Comparison of ENCODE assay signal across 29 mouse cellular contexts in the genomic region with DNA sequence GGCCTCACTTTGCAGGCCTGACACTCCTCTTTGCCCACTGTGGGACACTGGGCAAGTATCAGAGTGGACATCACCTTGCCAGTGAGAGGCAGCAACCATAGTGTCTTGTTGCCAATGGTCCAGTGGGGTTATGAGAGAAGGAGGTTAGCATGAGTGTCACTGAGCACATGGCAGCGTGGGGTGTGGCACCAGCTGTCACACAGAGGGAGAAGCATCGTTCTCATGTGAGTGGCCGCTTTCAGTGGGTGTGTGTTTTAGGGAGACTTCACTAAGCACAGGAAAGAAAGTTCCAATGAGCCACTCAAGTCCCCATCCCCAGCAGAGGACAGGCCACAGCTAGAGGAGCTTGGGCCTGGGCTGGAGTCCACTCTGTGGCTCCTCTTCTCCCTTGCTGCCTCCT.
"Had no signal": no experiment of that assay in that cellular context is flagged by ENCODE, and none has a peak within 500 bp of the region (broad histone marks: within the 10 kb centered on the region; RNA-seq: fewer than 3 reads in every experiment).

No protein-coding gene starts in this region.

- H3K36me3 ChIP-seq: limb, embryonic 10.5 days; limb, embryonic 12.5 days; limb, embryonic 13.5 days; limb, embryonic 15.5 days; liver, embryonic 12.5 days; liver, embryonic 13.5 days; liver, embryonic 15.5 days; lung, embryonic 15.5 days; midbrain, embryonic 10.5 days; midbrain, embryonic 12.5 days; midbrain, embryonic 13.5 days; midbrain, embryonic 15.5 days; neural tube, embryonic 12.5 days had no signal

- ATAC-seq: liver, embryonic 12.5 days; liver, postnatal 0 days; lung, postnatal 0 days; midbrain, embryonic 13.5 days; midbrain, embryonic 15.5 days; midbrain, embryonic 16.5 days had no signal

- DNase-seq: left cerebral cortex, postnatal 4 days; liver; liver, embryonic 13.5 days; liver, postnatal 0 days; lung, adult 18-20 months; lung, adult 2 months; lung, embryonic 14.5 days; lung, postnatal 10 days; lung, postnatal 14 days; lung, postnatal 36 days; lung, postnatal 4 days; midbrain, embryonic 14.5 days had no signal

- H3K4me1 ChIP-seq: liver, embryonic 13.5 days; midbrain, embryonic 10.5 days; midbrain, embryonic 12.5 days; midbrain, embryonic 13.5 days; midbrain, embryonic 15.5 days; neural tube, embryonic 12.5 days had no signal

- H3K4me2 ChIP-seq: limb, embryonic 12.5 days; limb, embryonic 13.5 days; limb, embryonic 15.5 days; liver, embryonic 11.5 days; liver, embryonic 12.5 days; liver, embryonic 13.5 days; liver, embryonic 15.5 days; lung, embryonic 14.5 days; lung, embryonic 15.5 days; midbrain, embryonic 11.5 days; midbrain, embryonic 12.5 days; midbrain, embryonic 13.5 days; midbrain, embryonic 15.5 days; neural tube, embryonic 12.5 days had no signal

- H3K4me3 ChIP-seq: left cerebral cortex, adult 2 months; limb, embryonic 10.5 days; limb, embryonic 12.5 days; limb, embryonic 13.5 days; limb, embryonic 15.5 days; liver, embryonic 12.5 days; liver, embryonic 13.5 days; liver, embryonic 15.5 days; lung, embryonic 15.5 days; midbrain, embryonic 10.5 days; midbrain, embryonic 12.5 days; midbrain, embryonic 13.5 days; midbrain, embryonic 15.5 days; neural tube, embryonic 12.5 days had no signal

- H3K27me3 ChIP-seq: limb, embryonic 12.5 days; limb, embryonic 13.5 days; limb, embryonic 15.5 days; lung, embryonic 15.5 days; midbrain, embryonic 12.5 days; midbrain, embryonic 13.5 days; midbrain, embryonic 15.5 days; neural tube, embryonic 12.5 days had no signal

- H3K9me3 ChIP-seq: limb, embryonic 13.5 days; limb, embryonic 15.5 days; liver, embryonic 13.5 days; liver, embryonic 15.5 days; lung, embryonic 15.5 days; midbrain, embryonic 15.5 days had no signal
